Mouse (Mus musculus) heart, adult 2 months (tissue): ENCODE results near the gene Kdm4b.
A peak's percentile ranks its signal among the peaks of the same experiment; 100 is the strongest.

Experiments used
- CTCF ChIP-seq: fragments of 200-600 bp; IDR thresholded peaks from 2 replicates; pipeline ENCODE4 v1.8.1; 2022; ENCODE audit warnings: antibody characterized with exemption, mild to moderate bottlenecking, moderate library complexity
- EP300 ChIP-seq: fragments of 200-500 bp; IDR thresholded peaks from 2 replicates; pipeline ENCODE4 v1.6.1; 2011; ENCODE audit warnings: low read depth, low read length, control low read depth; ENCODE audit not compliant: insufficient read depth
- POLR2A ChIP-seq: fragments of 200-500 bp; IDR thresholded peaks from 2 replicates; pipeline ENCODE4 v1.6.1; 2011; ENCODE audit warnings: mild to moderate bottlenecking, low read depth, low read length, control low read depth; ENCODE audit not compliant: insufficient read depth

- TF ChIP-seq EP300 (0 out of 2 replicates have a peak, but pooled peaks have one; percentile 23), POLR2A (peak; percentile 40; the same call in 1 of the 2 replicates), CTCF (no peak)
Observed at GRCm38 (mm10) chr17:56289371-56290331, 36.2 kb upstream of the Kdm4b start.
